24 mouse cellular contexts compared by ENCODE assay signal in the genomic region with DNA sequence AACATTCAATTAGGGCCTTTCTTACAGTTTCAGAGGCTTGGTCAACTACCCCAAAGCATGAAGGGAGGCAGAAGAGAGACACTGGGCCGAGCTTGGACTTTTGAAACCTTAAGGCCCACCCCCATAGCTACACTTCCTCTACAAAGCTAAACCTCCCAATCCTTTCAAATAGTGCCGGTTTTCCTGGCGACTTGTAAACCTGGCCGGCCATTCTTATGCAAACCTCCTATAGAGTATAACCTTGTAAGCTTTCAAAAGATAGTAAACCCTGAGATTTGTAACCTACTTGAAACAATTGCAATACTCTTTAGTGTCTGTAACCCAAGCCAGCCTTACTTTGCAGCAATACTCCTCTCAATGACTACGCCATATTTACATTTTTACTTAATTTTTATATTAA.
"Had no signal": no experiment of that assay in that cellular context is flagged by ENCODE, and none has a peak within 500 bp of the region (broad histone marks: within the 10 kb centered on the region; RNA-seq: fewer than 3 reads in every experiment).

No protein-coding gene starts in this region.

- H3K4me2 ChIP-seq: heart, embryonic 11.5 days; heart, embryonic 13.5 days; heart, embryonic 15.5 days; hindbrain, embryonic 13.5 days; hindbrain, embryonic 15.5 days; limb, embryonic 13.5 days; limb, embryonic 15.5 days; liver, embryonic 11.5 days had no signal

- H3K9me3 ChIP-seq: heart, embryonic 13.5 days; heart, embryonic 15.5 days; hindbrain, embryonic 13.5 days; hindbrain, embryonic 15.5 days; limb, embryonic 13.5 days; limb, embryonic 15.5 days had no signal

- H3K27ac ChIP-seq: heart, embryonic 13.5 days; heart, embryonic 15.5 days; hindbrain, embryonic 13.5 days; hindbrain, embryonic 15.5 days; hindbrain, postnatal 0 days; layer of hippocampus, adult 2 months; limb, embryonic 15.5 days; liver, embryonic 14.5 days had no signal

- H3K4me3 ChIP-seq: heart, embryonic 13.5 days; heart, embryonic 15.5 days; hindbrain, embryonic 13.5 days; hindbrain, embryonic 15.5 days; layer of hippocampus, adult 2 months; limb, embryonic 13.5 days; limb, embryonic 15.5 days had no signal

- H3K9ac ChIP-seq: heart, embryonic 13.5 days; heart, embryonic 15.5 days; hindbrain, embryonic 13.5 days; hindbrain, embryonic 15.5 days; limb, embryonic 13.5 days; limb, embryonic 15.5 days; liver, embryonic 14.5 days had no signal

- ATAC-seq: hindbrain, postnatal 0 days; intestine, embryonic 16.5 days had no signal

- H3K36me3 ChIP-seq: heart, embryonic 15.5 days; hindbrain, embryonic 13.5 days; hindbrain, embryonic 15.5 days had no signal

- H3K27me3 ChIP-seq: heart, embryonic 13.5 days; heart, embryonic 15.5 days; hindbrain, embryonic 13.5 days; hindbrain, embryonic 15.5 days; limb, embryonic 13.5 days; limb, embryonic 15.5 days had no signal

- DNase-seq: gastrocnemius, postnatal 14 days; gastrocnemius, postnatal 36 days; heart, adult 18-20 months; heart, postnatal 14 days; heart, postnatal 36 days; kidney, adult 18-20 months; kidney, adult 8-10 months; kidney, postnatal 10 days; kidney, postnatal 25 days; kidney, postnatal 4 days; layer of hippocampus, postnatal 36 days; left cerebral cortex, postnatal 4 days had no signal
